Mouse (Mus musculus): Measurements from ENCODE around the gene Des. TPM values are rescaled to one million over a fixed set of nuclear protein-coding genes. Genes with fewer than 3 reads are reported as not detected.

The Des gene
- total RNA-seq, 2 experiments from 2014 or later = 1.5 TPM

DNA sequence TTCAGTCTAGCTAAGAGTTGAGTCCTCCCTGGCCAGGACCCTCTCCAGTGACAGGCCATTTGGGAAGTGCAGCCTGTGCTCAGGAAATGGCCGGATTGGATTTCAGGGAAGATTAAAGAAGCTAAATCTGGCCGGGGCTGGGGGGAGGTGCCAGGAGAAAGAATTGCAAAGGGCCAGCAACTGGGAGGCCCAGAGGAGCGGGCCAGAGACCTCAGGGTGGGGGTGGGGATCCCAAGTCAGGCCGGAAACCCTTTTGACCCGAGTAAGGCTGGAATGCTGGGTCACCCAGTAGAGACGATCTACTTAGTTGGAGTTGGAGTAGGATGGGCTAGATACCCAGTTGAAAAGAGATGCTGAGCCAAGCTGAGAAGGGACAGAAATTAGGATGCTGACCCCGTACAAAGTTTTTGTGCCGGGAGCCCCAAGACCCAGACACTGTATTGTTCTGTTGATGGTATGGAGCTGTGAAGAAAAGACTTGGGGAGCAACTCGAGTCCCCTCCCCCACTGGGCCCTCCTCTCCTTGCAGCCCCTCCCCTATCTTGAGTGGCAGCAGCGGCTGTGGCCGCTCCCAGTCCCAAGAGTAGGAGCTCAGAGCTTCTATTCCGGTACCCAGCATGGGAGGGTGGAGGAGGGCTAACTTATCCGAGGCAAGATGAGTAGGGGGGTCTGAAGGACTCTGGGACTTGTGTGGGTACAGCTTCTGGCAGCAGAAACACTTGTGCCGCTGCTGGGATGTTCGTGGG is 15.7 kb upstream of the Des start:
- peak in 1 of 2 experiments; percentile 65 for DNase-seq (ENCODE audit: extremely low spot score in 1 of 2, low spot score in 2 of 2)
- intact Hi-C loops (cut with DNase I) = loop anchor here (5.0 to 10.0 kb wide), 2 partner anchors 43 to 250 kb away; no protein-coding TSS in a partner anchor

DNA sequence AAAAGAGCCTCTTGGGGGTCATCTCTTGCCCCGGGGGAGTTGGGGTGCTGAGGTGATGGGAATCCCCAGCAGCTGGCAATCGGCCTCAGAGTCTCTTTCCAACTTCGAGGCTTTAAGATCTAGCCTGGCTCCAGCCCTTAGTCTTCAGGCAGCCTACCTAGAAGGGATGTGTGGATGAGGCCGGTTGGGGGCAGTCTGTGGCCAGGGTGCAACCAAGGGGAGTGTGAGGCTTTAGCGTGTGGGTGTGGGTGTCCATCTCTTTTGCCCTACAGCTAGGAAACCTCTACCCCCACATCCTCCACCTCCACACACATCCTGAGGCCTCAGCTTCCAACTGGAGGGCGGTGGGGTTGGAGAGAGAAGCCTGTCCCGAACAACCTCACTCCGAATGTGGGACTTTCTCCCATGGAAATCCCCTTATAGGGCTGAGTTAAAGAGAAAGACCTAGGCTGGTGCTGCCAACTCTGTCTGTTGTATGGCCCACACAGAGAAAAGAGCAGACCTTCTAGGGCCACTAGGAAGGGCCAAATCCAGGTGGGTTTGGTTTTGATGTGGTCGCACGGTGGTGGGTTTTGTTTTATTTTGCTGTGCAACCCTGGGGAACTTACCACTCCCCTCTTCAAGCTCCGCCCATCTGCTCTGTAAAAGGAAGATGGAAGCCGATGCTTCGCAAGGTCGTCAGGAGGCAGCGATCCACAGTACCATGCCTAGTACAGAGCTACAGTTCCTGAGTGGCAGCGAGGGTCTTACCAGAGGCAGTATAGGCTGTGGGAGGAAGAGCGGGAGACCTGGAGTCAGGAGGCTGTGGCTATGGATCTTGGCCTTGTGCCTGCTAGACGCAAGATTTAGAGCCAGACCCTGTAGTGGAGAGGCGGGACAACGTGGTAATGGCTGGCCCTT is 14.8 kb upstream of the Des start:
- intact Hi-C loops (cut with DNase I) = loop anchor here (10.0 kb wide), 1 partner anchor 250 kb away; no protein-coding TSS in a partner anchor
- DNase-seq (ENCODE audit: extremely low spot score in 1 of 2, low spot score in 2 of 2) = no peak

DNA sequence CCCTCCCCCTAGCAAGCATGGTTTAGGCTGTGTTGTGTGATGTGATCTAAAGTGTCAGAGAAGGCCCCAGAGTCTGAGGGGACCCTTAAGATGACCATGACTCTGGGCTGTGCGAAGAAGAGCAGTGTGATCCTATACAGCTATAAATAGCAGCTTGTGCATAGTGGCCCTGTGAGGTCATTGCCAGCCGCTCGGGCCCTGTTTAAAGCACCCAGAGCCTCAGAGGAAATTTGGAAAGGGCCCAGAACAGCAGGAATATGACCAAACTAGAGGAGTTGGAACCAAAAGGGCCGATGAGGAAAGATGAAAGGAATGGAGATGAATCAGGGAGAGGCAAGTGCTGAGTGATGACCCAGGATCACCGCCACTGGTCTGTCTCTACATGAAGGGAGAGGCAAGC is 12.8 kb upstream of the Des start:
- DNase-seq (ENCODE audit: extremely low spot score in 1 of 2, low spot score in 2 of 2) = no peak
- intact Hi-C loops (cut with DNase I) = loop anchor here (10.0 kb wide), 1 partner anchor 248 kb away; no protein-coding TSS in a partner anchor

DNA sequence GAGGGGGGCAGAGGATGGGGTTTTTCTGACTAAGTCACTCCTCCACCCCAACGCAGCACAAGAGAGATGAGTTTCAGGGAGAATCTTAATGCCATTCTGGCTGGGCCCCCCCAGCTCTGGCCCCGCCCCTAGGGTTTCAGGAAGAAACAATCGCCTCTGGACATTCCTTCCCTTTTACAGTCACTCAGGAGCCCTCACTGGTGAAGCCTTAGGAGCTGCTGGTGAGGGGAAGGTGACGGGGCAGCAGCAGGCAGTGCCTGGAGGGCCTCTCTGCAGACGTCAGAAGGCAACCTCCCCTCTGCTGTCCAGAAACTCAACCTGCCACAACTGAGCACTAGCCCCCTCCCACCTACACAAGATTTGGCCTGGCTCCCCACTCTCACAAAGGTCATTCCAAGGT is 10.9 kb upstream of the Des start:
- intact Hi-C loops (cut with DNase I) = loop anchor here (10.0 kb wide), 1 partner anchor 246 kb away; no protein-coding TSS in a partner anchor
- DNase-seq (ENCODE audit: extremely low spot score in 1 of 2, low spot score in 2 of 2) = no peak

DNA sequence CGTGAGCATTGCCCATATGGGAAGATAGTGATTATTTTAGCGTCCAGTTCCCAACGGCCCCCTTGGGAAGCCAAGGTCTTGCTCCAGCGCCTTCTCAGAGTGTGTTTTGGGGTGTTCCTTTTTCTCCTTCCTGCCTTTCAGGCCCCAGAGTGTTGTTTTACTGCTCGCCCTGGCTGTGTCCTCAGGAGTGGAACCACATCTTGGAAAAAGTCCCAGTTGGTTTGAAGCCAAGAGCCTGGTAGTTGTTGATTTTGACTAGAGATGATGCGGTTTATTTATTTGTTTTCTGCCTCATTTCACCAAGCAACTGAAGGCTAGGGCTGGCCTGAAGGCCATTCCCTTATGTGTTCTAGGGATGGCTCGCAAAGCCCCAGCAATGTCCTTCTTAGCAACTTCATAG is 2.9 kb upstream of the Des start:
- intact Hi-C loops (cut with DNase I) = no loop called here
- DNase-seq (ENCODE audit: extremely low spot score in 1 of 2, low spot score in 2 of 2) = peak in 1 of 2 experiments; percentile 78

DNA sequence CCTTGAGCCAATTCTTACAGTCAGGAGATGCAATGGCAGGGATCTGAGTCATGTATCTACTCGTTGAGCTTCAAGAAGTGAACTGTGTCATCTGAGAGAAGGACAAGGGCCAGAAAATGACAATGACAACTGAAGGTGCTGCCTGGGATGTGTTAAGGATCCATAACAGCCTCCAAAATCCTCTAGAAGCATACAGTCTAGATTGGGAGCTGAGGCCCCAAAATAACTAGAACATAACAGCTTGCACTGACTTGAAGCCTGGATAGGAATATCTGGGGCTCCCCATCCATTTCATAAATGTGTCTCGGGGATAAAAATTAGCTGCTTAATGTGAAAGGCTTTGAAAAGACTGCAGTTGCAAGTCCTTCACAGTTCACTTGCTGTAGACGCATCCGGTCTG is 2.1 kb upstream of the Des start:
- intact Hi-C loops (cut with DNase I) = no loop called here
- no peak for DNase-seq (ENCODE audit: extremely low spot score in 1 of 2, low spot score in 2 of 2)

DNA sequence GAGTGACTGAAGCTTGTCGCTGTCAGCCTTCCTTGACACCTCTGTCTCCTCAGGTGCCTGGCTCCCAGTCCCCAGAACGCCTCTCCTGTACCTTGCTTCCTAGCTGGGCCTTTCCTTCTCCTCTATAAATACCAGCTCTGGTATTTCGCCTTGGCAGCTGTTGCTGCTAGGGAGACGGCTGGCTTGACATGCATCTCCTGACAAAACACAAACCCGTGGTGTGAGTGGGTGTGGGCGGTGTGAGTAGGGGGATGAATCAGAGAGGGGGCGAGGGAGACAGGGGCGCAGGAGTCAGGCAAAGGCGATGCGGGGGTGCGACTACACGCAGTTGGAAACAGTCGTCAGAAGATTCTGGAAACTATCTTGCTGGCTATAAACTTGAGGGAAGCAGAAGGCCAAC is 783 bp upstream of the Des start:
- intact Hi-C loops (cut with DNase I) = no loop called here

DNA sequence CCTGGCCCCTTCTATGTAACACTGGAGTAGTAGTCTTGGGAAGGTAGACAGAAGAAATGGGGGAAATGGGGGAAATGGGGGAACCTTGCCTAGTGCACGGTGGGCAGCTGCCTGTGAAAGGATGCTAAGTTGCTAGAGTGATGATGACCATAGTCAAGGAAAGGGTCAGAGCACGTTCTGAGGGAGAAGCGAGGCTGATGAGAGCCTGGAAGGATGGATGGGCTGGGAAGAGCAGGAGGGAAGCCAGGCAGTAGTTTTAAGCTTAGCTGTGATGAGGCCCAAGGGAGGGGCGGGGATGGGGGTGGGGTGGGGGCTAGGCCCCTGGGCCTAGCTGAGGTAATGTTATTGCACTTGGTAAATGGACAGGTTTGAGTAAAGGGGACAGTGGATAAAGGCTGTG is 994 bp downstream of the Des start:
- intact Hi-C loops (cut with DNase I) = no loop called here
- DNase-seq (ENCODE audit: extremely low spot score in 1 of 2, low spot score in 2 of 2) = no peak

More for the DNA sequence above, 783 bp upstream of the Des start:
- peak; percentile 36 to 67 for DNase-seq (ENCODE audit: extremely low spot score in 1 of 2, low spot score in 2 of 2)

DNA sequence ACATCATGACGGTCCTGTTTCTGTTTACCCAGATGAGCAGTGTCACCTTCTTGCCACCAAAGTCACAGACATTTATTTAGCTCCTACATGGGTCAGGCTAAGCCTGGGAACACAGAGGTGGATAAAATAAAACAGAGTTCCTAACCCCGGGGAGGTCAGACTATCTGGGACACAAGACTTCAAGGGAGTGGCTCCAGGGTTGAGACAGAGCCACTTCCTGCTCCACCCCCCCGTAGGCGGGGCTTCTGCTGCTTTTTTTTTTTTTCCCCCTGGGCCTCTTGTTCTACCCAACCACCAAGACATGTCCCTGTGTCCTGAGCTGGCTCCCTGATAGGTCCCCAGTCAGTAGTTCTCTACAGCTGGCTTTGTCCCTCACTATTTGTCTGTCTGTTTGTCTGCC is 1.6 kb downstream of the Des start:
- DNase-seq (ENCODE audit: extremely low spot score in 1 of 2, low spot score in 2 of 2) = no peak
- intact Hi-C loops (cut with DNase I) = no loop called here

DNA sequence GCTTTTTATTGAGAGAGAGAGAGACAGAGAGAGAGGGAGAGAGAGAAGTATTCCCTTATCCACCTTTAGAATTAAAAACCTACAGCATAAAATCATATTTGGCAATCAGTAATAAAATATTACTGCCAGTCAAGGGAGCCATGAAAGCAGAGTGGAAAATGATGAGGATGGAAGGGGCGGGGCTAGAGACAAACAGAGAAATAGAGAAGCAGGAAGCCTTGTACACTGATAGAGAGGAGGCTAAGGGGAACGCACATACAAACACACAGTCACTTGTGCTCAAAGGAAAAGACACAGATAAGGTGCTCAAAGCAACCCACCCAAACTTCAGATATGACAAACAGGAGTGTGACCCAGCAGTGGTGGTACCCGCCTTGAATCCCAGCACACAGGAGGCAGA is 3.7 kb downstream of the Des start:
- DNase-seq (ENCODE audit: extremely low spot score in 1 of 2, low spot score in 2 of 2) = no peak
- intact Hi-C loops (cut with DNase I) = no loop called here

DNA sequence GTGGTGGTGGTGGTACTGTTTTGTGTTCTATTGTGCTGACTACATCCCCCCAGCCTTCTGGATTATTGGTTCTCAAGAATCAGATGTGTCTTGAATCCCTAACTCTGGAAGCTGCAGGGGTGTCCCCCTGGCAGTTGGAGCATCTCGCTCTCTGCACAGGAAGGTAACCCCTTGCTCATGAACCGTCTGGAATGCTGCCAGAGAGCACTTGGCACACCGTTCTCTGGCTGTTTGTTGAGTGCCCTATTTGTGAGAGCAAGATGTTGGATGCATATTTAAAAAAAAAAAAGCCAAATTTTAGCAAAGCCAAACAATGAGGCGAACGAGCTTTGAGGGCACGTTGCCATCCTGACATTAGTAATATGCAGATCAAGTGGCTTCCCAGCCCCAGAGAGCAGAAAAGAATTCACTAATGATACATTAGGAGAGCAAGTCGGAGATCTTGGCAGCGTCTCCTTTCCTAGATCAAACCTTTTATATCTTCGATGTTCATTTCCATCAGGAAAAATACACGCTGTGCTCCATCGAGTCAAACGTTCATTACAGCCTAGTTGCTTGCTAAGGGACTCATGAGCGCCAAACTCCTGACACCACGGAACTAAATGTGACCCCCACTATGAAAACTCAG is 5.5 kb downstream of the Des start:
- intact Hi-C loops (cut with DNase I) = no loop called here
- no peak for DNase-seq (ENCODE audit: extremely low spot score in 1 of 2, low spot score in 2 of 2)

DNA sequence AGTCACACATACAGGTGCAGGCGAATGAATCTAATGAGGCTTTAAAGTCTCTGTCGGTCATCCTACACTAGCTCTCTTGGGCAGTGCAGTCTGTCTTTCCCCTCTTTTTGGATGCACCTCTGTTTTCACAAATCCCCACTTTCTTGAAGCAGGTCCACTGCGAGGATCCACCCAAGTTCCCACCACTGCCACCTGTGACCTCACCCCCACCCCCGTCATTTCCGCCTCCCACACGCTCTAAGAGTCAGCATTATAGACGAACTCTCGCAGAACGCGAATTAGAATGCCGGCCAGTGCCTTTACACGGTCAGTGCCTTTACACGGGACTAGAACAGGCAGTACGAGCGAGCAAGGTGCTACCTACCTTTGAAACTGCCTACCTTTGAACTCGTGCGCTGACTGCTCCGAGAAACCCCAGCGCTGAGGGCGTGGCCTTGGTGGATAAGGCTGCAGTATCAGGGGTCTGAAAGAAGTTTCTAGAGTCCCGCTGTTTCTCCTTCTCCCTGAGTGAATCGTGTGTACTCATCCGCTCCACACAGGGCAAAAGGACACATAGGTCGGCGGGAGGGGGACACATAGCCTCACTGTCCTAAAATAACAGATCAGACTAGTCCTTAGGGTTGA is 9.3 kb downstream of the Des start:
- intact Hi-C loops (cut with DNase I) = no loop called here

DNA sequence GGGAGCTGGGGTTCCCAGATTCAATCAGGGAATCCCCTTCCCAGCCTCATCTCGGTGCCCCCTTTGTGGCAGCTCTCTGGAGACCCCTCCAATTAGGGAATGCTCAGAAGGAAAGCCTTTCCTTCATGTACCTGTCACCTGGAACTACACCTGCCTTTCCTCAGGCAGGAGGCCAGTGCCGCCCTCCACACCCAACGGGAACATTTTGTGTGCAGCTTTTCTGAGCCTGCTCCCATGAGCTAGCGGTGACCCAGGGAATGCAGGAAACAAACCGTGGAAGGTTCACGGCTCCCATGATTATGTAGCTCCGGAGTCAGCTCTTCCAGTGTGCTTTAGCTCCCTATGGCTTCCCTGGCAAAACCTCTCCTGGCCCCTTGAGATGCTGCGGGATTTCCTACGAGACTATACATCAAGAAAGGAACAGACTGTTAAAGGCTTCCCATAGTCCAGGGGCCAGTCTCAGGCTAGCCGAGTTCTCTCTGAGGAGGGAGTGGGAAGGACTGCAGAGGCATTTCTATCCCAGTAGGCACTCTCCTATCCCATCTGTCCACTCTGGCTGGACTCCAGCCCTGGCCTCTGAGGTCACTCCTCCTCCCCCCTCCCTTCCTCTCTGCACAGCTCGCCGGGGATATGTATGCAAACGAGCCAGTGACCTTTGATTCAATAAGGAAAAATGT is 10.0 kb downstream of the Des start:
- DNase-seq (ENCODE audit: extremely low spot score in 1 of 2, low spot score in 2 of 2) = peak in 1 of 2 experiments; percentile 73
- intact Hi-C loops (cut with DNase I) = no loop called here

More for the DNA sequence above, 9.3 kb downstream of the Des start:
- DNase-seq (ENCODE audit: extremely low spot score in 1 of 2, low spot score in 2 of 2) = no peak

DNA sequence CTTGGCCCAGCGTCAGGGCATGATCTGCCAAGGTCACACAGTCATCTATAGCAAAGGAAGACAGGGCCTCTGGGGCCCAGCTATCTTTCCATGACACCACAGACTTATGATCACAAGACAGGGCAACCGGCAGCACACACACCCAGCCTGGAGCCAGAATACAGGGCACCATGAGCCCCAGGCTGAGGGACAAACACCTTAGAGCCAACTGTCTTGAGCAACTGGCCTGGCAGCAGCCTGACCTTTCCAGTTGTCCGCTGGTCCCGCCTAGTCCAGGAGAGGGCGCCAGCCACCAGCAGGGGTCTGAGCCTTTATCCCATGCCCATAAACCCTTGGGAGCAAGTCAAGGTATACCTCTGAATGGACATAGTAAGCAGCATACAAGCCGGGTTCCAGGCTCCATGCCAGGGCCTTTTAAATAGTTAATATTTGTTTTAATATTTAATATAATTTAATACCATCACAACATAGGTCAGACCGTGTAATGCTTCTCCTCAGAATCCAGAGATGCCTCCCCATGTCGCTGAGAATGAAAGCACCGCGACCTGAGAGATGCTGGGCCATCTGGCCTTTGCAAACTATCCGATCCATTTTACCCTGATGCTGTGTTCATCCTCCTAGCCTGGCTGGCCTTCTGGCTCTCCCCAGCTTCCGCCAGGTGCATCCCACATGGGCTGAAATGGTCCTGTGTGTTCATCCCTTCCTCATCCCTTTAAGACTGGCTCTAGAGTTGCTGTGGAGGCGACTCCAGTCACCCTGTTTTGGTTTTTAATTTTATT is 11.4 kb downstream of the Des start:
- no peak for DNase-seq (ENCODE audit: extremely low spot score in 1 of 2, low spot score in 2 of 2)
- intact Hi-C loops (cut with DNase I) = no loop called here

DNA sequence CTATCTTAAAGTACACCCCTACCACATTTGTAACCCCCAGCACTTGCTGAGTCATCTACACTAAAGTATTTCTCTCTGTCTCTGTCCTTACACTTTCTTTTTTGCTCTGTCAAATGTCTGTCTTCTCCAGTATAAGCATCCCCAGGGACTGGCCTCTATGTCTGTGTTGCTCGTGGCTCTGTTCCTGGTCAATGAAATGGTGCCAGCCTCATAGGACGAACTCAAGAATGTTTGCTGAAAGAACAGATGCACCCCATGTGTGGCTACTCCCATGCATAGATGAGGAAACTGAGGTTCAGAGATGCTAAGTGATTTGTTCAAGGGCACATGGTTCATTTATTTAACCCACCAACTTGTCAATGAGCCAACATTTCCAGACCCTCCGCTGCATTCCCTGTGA is 12.3 kb downstream of the Des start:
- intact Hi-C loops (cut with DNase I) = no loop called here
- no peak for DNase-seq (ENCODE audit: extremely low spot score in 1 of 2, low spot score in 2 of 2)

DNA sequence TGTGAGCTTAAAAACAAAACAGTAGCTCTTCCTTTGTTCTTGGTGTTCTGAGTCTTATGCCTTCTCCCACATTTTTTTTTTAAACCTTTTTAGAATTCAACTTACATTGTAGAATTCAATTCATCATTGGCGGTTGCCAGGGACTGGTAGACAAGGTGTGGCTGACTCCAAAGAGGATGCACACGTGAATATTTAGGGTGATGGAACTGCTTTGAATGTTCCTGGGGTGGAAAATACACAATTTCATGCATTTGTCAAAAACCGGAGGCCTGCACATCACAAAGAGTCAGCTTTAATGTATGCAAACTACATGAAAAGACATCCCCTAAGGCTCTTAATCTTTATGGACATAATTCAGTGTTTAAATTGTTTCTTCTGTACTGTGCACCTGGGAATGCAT is 13.1 kb downstream of the Des start:
- no peak for DNase-seq (ENCODE audit: extremely low spot score in 1 of 2, low spot score in 2 of 2)
- intact Hi-C loops (cut with DNase I) = no loop called here

DNA sequence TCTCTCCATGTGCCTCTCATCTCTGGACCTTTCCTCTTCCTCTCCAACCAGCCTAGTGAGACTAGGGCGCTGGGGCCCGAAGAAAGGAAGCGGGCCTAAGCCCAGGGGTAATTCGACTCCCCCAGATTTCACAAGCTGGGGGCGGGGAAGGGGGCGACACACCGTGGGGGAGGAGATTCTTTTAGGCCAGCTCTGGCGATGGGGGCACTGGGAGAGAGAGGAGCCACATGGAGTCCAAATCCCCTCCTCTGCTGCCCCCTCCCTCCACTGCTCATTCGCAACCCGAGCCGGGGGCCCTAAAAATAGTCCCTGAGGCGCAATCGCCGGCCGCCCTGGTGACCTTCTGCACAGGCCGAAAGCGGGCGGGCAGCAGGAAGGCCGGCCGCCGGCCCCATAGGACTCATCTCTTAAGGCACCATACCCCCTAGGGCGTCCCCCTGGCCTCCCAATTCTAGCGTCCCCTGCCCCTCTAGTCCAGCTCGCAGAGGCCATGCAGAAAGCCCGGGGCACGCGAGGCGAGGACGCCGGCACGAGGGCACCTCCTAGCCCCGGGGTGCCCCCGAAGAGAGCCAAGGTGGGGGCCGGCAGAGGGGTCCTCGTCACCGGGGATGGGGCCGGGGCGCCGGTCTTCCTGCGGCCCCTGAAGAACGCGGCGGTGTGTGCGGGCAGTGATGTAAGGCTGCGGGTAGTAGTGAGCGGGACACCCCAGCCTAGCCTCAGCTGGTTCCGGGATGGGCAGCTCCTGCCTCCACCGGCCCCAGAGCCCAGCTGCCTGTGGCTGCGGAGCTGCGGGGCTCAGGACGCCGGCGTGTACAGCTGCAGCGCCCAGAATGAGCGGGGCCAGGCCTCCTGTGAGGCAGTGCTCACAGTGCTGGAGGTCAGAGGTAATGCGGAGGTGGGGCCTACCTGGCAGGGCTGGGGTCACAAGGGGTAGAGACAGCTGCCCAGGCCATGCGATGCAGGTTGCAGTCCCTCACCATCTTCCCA is 15.1 kb downstream of the Des start, which contains the start of gene Speg:
TSS of gene Speg (plus strand) at position 348 of the 987 bp plus-strand sequence.
- no peak for DNase-seq (ENCODE audit: extremely low spot score in 1 of 2, low spot score in 2 of 2)
- intact Hi-C loops (cut with DNase I) = no loop called here

Measured in left cerebral cortex, postnatal 10 days (tissue).